Mouse (Mus musculus): ENCODE results near the gene Ap4b1.
"Not testable (repeated sequence)": the region's sequence is repeated elsewhere in the genome, so short reads cannot be mapped to it uniquely, and the experiment has no call there.

The Ap4b1 gene

GRCm38 (mm10) chr3:103808891-103809798 is at the start of gene Ap4b1, which contains the start of the genes Dclre1b and Gm43064:
Ap4b1 (plus strand) TSS chr3:103809520.
Dclre1b (minus strand) TSS chr3:103809444.
Gm43064 (plus strand) TSS chr3:103809573.
- DNase-seq (ENCODE audit: low read depth, low spot score), result peak; percentile 86

GRCm38 (mm10) chr3:103766789-103767188 is 42.5 kb upstream of the Ap4b1 start:
- DNase-seq (ENCODE audit: low read depth, low spot score), result no peak

DNA sequence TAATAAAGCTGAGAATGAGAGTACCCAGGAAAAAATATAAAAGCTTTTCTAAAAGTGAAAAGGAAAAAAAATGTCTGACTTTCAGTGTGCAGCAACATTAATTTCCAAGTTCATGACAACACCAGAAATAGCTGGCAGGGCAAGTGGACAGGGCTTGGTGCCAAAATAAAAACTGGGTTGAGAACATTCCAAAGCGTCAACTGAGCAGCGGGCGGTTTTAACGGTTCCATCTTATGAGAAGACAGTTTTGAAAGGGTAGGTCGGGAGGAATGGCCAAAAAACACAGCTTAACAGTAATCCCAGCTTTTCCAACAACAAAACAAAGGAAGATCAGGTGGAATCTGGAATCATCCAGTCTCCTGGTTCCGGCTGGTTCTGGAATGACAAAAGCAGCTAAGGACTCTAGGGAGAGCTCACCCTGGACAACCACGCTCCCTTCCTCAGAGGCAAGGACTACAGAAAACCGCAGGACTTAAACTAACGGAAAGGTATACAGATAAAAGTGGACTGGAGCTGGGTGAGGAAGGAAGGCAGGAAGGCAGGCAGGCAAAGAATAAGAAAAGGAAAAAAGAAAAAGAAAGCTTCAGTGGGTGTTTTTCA is 37.7 kb upstream of the Ap4b1 start:
- DNase-seq (ENCODE audit: low read depth, low spot score), result no peak

- DNase-seq (ENCODE audit: low read depth, low spot score), result no peak
Measured at GRCm38 (mm10) chr3:103772846-103773245, 36.5 kb upstream of the Ap4b1 start.

DNA sequence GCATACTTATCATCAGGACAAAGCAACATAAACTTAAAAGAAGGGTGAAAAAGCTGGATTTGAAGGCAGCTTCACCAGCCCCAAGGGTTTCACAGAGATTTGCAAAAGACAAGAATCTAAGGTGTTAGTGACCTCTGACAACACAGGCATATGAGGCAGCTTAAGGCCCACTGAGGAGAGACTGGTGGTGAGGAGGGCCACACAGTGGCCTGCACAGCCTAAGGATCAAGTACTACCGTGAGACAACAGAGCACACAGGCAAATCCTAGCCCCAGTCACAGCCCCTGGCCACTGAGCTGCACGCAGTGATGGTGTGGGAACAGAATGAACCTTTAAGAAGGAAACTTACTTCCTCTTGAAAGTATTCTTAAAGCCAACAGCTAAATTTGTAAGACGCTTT is 35.8 kb upstream of the Ap4b1 start:
- DNase-seq (ENCODE audit: low read depth, low spot score), result no peak

GRCm38 (mm10) chr3:103774009-103774408 is 35.3 kb upstream of the Ap4b1 start:
- DNase-seq (ENCODE audit: low read depth, low spot score), result no peak

DNA sequence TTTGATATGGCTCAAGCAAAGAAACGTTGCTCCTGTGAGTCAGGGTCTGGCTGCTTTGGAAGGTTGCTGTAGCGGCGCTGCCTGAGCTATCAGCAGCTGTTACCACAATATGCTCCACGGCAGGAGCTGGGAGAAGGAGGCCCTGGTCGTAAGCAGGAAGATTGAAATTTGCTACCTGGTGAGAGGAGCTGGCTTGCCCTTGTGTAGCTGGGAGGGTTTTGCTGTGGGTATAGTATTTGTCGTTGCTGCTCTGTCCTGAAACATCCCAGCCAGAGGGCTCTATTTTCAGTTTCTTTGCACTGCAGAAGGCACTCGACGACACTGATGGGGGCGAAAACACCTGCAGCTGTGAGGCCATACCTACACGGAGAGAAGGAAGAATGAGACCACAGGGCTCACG is 31.4 kb upstream of the Ap4b1 start:
- DNase-seq (ENCODE audit: low read depth, low spot score), result no peak

DNA sequence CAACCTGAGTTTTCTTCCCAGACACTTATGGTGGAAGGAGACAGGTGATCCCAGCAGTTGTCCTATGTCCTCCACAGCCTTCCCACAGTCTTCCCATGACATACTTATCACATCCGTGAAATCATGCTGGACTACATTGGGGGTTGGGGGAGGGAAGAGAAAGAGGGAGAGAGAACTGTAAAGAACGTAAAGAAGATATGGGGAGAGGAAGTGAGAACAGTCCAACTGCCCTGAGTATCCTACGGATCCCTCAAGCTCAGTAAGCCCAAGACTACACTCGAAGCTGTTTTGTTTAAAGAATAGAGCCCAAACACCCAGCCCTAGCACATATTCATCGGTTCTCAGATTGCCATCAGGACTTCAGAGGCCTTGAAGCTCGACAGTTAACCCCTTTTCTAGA is 30.7 kb upstream of the Ap4b1 start:
- no peak for DNase-seq (ENCODE audit: low read depth, low spot score)

GRCm38 (mm10) chr3:103779183-103779582 is 30.1 kb upstream of the Ap4b1 start:
- no peak for DNase-seq (ENCODE audit: low read depth, low spot score)

- DNase-seq (ENCODE audit: low read depth, low spot score), result no peak
Measured at GRCm38 (mm10) chr3:103780271-103780670, 29.0 kb upstream of the Ap4b1 start.

DNA sequence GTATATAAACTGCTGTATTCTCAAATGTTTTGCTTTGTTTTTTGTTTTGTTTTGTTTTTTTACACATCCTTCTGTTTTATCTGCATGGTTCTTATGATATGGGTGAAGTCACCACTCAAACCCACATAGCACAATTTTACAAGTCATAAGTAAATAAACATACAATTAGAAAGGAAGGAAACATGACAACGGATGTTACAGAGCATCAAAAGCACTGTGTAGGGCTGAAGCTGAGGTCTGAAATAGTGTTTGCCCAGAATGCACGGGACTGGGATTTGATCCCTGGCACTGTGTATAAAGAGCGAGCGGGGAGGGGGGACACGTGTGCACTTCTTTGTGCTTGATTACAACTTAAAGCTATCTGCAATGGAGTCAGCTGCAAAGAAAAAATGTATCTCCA is 28.5 kb upstream of the Ap4b1 start:
- no peak for DNase-seq (ENCODE audit: low read depth, low spot score)

- DNase-seq (ENCODE audit: low read depth, low spot score), result no peak
Measured at GRCm38 (mm10) chr3:103782844-103783609, 26.3 kb upstream of the Ap4b1 start.

DNA sequence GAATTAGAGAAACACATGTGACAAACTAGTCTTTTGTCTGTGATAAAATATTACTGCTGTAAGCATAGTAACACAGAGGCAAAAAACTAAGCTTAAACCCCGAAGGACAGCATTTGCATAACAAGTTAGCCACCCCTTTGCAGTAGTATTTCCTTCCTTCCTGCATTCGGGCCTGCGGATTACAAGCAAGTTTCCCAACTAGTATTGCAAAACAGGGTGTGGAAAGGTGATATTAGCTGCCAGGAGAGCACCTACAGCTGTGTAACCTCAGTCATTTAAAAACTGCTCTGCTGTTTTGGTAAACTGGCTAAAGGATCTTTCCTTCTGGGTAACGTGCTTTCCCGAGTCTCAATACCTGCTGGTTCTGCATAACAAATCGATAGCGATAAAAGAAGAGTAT is 22.1 kb upstream of the Ap4b1 start:
- no peak for DNase-seq (ENCODE audit: low read depth, low spot score)

DNA sequence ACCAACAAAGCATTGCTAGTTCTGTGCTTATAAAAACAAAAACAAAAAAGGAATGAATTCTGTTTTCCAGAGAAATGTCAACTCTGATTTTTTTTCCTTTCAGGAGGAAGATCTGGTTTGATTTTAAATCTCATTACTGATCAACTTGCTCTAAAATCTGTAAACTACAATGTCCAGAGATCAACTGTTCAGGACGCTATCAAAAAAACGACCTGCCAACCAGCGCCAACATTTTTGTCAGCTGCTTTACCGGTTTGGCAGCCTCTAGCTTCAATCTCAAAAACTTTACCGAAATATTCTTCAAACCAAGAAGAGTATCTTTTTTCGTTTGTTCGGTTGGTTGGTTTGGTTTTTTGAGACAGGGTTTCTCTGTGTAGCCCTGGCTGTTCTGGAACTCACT is 20.2 kb upstream of the Ap4b1 start:
- DNase-seq (ENCODE audit: low read depth, low spot score), result no peak

DNA sequence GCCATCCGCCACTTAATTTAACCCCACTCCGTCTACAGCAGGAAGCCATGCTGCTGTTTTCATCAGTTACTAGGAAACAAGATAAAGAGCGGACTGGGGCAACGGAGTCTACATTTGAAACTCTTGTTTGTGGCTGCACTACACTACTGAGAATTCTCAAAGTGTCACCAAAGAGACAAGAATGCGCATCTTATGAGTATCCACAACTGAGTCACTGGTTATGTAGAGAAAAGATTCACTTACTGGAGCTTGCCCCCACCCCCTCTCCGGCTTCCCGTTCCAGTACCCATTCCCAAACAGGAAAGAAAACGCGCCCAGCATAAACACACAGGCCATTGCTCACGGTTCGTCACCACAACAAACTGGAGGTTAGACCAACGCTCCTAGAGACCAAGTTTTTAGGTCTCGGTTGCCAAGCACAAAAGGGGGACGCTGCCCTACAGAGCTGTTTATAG is 19.4 kb upstream of the Ap4b1 start:
- no peak for DNase-seq (ENCODE audit: low read depth, low spot score)

DNA sequence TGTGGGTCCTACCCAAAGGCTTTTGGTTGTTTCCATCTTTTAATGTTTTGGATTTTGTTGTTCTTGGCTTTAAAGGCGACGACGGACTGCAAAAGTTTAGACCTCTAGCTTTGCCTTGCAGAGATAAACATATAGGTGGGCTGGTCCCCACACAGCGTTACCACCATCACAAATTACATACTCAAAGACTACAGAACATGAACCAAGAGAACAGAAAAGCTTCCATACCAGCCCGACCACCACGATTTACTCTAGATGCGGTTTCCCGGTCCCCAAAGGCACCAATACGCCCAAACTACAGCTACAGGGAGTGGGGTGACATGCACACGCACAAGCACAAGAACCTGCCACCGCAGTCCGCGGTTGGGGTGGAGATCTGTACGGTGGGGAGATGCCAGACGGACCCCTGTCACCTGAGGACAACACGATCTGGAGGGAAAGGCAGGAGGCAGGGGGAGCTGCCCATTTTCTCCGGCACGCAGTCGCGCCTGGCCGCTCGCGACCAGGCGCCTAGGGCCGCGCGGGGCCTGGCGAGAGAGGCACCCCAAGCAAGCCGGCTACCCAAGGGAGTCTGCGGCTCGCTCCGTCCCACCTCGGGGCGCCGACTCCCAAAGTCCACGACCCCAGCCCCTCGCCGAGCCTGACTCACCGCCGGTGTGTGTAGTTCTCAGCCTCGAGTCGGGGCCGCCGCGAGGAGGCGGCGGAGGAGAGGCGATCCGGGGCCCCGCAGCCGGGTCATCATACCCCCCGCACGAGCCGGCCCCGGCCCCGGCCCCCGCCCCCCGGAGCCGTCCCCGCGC is 18.8 kb upstream of the Ap4b1 start:
- no peak for DNase-seq (ENCODE audit: low read depth, low spot score)

DNA sequence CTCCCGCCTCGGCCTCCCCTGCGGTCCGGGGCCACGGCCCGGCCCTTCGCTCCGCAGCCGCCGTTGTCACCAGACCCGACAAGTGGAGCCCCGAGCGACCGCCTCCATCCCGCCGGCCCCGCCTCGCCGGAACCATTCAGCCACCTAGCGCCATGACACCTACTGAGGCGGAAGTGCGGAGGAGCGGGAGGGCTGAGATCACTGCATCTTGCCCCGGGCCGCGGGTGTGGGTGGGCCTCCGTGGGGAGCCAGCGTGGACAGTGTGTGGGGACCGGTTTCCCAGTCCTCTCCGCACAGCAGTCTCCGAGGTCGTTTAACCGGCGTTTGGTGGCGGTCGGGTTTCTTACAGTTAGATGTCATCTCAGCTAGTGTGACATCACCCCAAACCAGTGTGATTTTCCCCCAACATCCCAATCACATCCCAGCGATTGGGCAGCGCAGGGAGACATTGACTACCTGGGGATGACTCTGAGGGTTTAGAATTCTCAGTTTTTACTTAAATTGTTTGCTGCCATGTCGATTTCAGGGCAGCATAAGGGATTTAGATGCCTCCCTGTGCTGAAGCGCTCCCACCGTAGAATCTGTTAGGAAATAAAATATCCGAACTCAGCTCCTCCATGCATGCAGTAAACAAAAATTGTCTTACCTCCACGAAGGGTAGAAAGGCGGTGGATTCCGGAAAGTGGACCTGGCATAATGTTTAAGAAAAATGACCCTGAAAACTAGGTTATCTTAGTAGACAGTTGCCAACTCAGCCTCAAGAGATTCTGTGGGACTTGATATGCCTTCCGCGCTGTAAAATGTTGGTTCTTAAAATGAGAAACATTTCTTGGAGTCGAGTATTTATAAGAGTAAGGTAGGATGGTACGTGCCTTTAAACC is 17.9 kb upstream of the Ap4b1 start, which contains the start of gene Hipk1:
TSS of gene Hipk1 (minus strand) at position 334 of the 881 bp plus-strand sequence.
- DNase-seq (ENCODE audit: low read depth, low spot score), result peak; percentile 81

- DNase-seq (ENCODE audit: low read depth, low spot score), result not testable (repeated sequence)
Measured at GRCm38 (mm10) chr3:103792111-103792406, 17.3 kb upstream of the Ap4b1 start.

GRCm38 (mm10) chr3:103792566-103792965 is 16.8 kb upstream of the Ap4b1 start:
- no peak for DNase-seq (ENCODE audit: low read depth, low spot score)

GRCm38 (mm10) chr3:103796389-103796788 is 12.9 kb upstream of the Ap4b1 start:
- no peak for DNase-seq (ENCODE audit: low read depth, low spot score)
